15 mouse cellular contexts compared by ENCODE assay signal in genomic region chr11:88548423-88548822, GRCm38 (mm10).
DNase-seq lines count a peak whose midpoint lies in the region; ATAC-seq and TF ChIP-seq lines count a peak whose summit lies in the region.
"Had no signal": no experiment of that assay in that cellular context is flagged by ENCODE, and none has a peak within 500 bp of the region (broad histone marks: within the 10 kb centered on the region; RNA-seq: fewer than 3 reads in every experiment).

No protein-coding gene starts in this region.

- H3ac ChIP-seq in myocyte (ENCODE audit: control insufficient read depth, insufficient read length): no peak overlapping the region

- ATAC-seq in heart, embryonic 14.5 days (ENCODE audit: insufficient number of reproducible peaks, insufficient read depth, low FRiP score, low read depth): no peak
- ATAC-seq in neural tube, embryonic 11.5 days (ENCODE audit: insufficient read depth, low FRiP score, low TSS enrichment): no peak
- no peak for ATAC-seq in neural tube, embryonic 15.5 days (ENCODE audit: low FRiP score)
- no peak for ATAC-seq in hindbrain, embryonic 13.5 days (ENCODE audit: low FRiP score)
- no peak for ATAC-seq in liver, embryonic 11.5 days (replicated peaks; ENCODE audit: low FRiP score)
- ATAC-seq: Patski had no signal

- peak overlapping the region; percentile 14 to 18; a peak in 2 of 4 replicates for H3K27ac ChIP-seq in heart, embryonic 14.5 days (replicated peaks in 1 of 2; ENCODE audit: control insufficient read depth in 1 of 2, insufficient read depth in 1 of 2, low read depth in 2 of 2, low read length in 2 of 2)
- 0 out of 2 replicates have a peak overlapping the region, but pooled peaks have one; percentile 20 for H3K27ac ChIP-seq in neural tube, embryonic 11.5 days (ENCODE audit: low read depth, low read length)
- H3K27ac ChIP-seq in neural tube, embryonic 15.5 days (replicated peaks): no peak overlapping the region
- H3K27ac ChIP-seq in hindbrain, embryonic 13.5 days: peak overlapping the region; percentile 76; the same call in 1 of the 2 replicates
- no peak overlapping the region for H3K27ac ChIP-seq in liver, embryonic 11.5 days (ENCODE audit: low read depth, low read length)
- H3K27ac ChIP-seq: liver, embryonic 15.5 days; neural tube, embryonic 12.5 days had no signal

- no peak for DNase-seq in heart, postnatal 25 days (ENCODE audit: low spot score)
- DNase-seq in neural tube, embryonic 11.5 days (ENCODE audit: low spot score): no peak
- DNase-seq in liver, embryonic 11.5 days (ENCODE audit: low spot score): no peak
- DNase-seq: cerebellum, adult 9-10 months; kidney, adult 11 months; right cerebral cortex, adult 18-20 months had no signal

- H3K36me3 ChIP-seq in heart, embryonic 14.5 days (ENCODE audit: control insufficient read depth, insufficient read depth, low read length): no peaks in the 10 kb centered on the region
- no peaks in the 10 kb centered on the region; the same call in 1 of the 2 replicates for H3K36me3 ChIP-seq in neural tube, embryonic 11.5 days (ENCODE audit: control insufficient read depth, insufficient read depth, low read length)
- no peaks in the 10 kb centered on the region for H3K36me3 ChIP-seq in neural tube, embryonic 15.5 days
- H3K36me3 ChIP-seq in hindbrain, embryonic 13.5 days: no peaks in the 10 kb centered on the region
- peaks cover 3% of the 10 kb centered on the region for H3K36me3 ChIP-seq in myocyte (ENCODE audit: control insufficient read depth, insufficient read depth)
- H3K36me3 ChIP-seq in liver, embryonic 11.5 days (ENCODE audit: control insufficient read depth, insufficient read depth, low read length): no peaks in the 10 kb centered on the region
- H3K36me3 ChIP-seq: embryonic facial prominence, embryonic 15.5 days; liver, embryonic 15.5 days; neural tube, embryonic 12.5 days had no signal

- WGBS in heart, embryonic 14.5 days: 68% methylated on average over 7 of the region's 7 CpGs
- WGBS in neural tube, embryonic 11.5 days: 79% methylated on average over 7 of the region's 7 CpGs
- WGBS in neural tube, embryonic 15.5 days: 60% methylated on average over 7 of the region's 7 CpGs
- 78% methylated on average over 7 of the region's 7 CpGs for WGBS in hindbrain, embryonic 13.5 days
- WGBS in liver, embryonic 11.5 days: 79% methylated on average over 7 of the region's 7 CpGs

- intact Hi-C loops in heart, postnatal 25 days (cut with DNase I): no loop called here

- H3K4me1 ChIP-seq in heart, embryonic 14.5 days (ENCODE audit: control insufficient read depth in 2 of 2, insufficient read depth in 2 of 2, low read length in 2 of 2): peaks cover 57 to 76% of the 10 kb centered on the region in 2 experiments
- peaks cover 57% of the 10 kb centered on the region for H3K4me1 ChIP-seq in neural tube, embryonic 11.5 days (ENCODE audit: control insufficient read depth, insufficient read depth, low read length)
- H3K4me1 ChIP-seq in neural tube, embryonic 15.5 days: peaks cover 75% of the 10 kb centered on the region
- peaks cover 82% of the 10 kb centered on the region for H3K4me1 ChIP-seq in hindbrain, embryonic 13.5 days (replicated peaks)
- peaks cover 25% of the 10 kb centered on the region for H3K4me1 ChIP-seq in liver, embryonic 11.5 days (replicated peaks; ENCODE audit: control insufficient read depth, insufficient read depth, low read length)

- no peaks in the 10 kb centered on the region for H3K9me3 ChIP-seq in heart, embryonic 14.5 days (ENCODE audit: control insufficient read depth, low read length)
- H3K9me3 ChIP-seq in neural tube, embryonic 11.5 days (ENCODE audit: control insufficient read depth, low read length): no peaks in the 10 kb centered on the region
- H3K9me3 ChIP-seq in neural tube, embryonic 15.5 days (replicated peaks): no peaks in the 10 kb centered on the region
- no peaks in the 10 kb centered on the region for H3K9me3 ChIP-seq in hindbrain, embryonic 13.5 days
- no peaks in the 10 kb centered on the region for H3K9me3 ChIP-seq in liver, embryonic 11.5 days (ENCODE audit: control insufficient read depth, low read length)
- H3K9me3 ChIP-seq: embryonic facial prominence, embryonic 15.5 days; liver, embryonic 15.5 days; neural tube, embryonic 12.5 days had no signal

- H3K4me3 ChIP-seq in heart, embryonic 14.5 days (ENCODE audit: control insufficient read depth in 1 of 2, insufficient read depth in 1 of 2, low read depth in 1 of 2, low read length in 2 of 2): no peak overlapping the region
- no peak overlapping the region for H3K4me3 ChIP-seq in neural tube, embryonic 11.5 days (ENCODE audit: low read depth, low read length)
- H3K4me3 ChIP-seq in neural tube, embryonic 15.5 days (replicated peaks): no peak overlapping the region
- H3K4me3 ChIP-seq in hindbrain, embryonic 13.5 days: no peak overlapping the region
- no peak overlapping the region for H3K4me3 ChIP-seq in myocyte
- no peak overlapping the region for H3K4me3 ChIP-seq in liver, embryonic 11.5 days (ENCODE audit: low read depth, low read length)
- H3K4me3 ChIP-seq: embryonic facial prominence, embryonic 15.5 days; liver, embryonic 15.5 days; neural tube, embryonic 12.5 days had no signal

- H3K4me2 ChIP-seq in heart, embryonic 14.5 days (ENCODE audit: low read length): no peak overlapping the region
- no peak overlapping the region for H3K4me2 ChIP-seq in neural tube, embryonic 11.5 days (ENCODE audit: low read depth)
- H3K4me2 ChIP-seq in neural tube, embryonic 15.5 days: no peak overlapping the region
- H3K4me2 ChIP-seq in hindbrain, embryonic 13.5 days: no peak overlapping the region
- H3K4me2 ChIP-seq in myocyte (ENCODE audit: low read depth): peak overlapping the region; percentile 4
- no peak overlapping the region for H3K4me2 ChIP-seq in liver, embryonic 11.5 days
- H3K4me2 ChIP-seq: embryonic facial prominence, embryonic 15.5 days; liver, embryonic 15.5 days; neural tube, embryonic 12.5 days had no signal

- no peak for TF ChIP-seq POLR2A in myocyte (IDR thresholded peaks at IDR 0.05; ENCODE audit: insufficient read length, low read depth)

- H3K9ac ChIP-seq in heart, embryonic 14.5 days (ENCODE audit: low read length): no peak overlapping the region
- no peak overlapping the region for H3K9ac ChIP-seq in neural tube, embryonic 11.5 days (ENCODE audit: low read length)
- no peak overlapping the region for H3K9ac ChIP-seq in neural tube, embryonic 15.5 days (replicated peaks)
- no peak overlapping the region for H3K9ac ChIP-seq in hindbrain, embryonic 13.5 days
- no peak overlapping the region for H3K9ac ChIP-seq in liver, embryonic 11.5 days (ENCODE audit: low read depth, low read length)
- H3K9ac ChIP-seq: embryonic facial prominence, embryonic 15.5 days; liver, embryonic 15.5 days; neural tube, embryonic 12.5 days had no signal

- H3K27me3 ChIP-seq in heart, embryonic 14.5 days (ENCODE audit: control insufficient read depth, insufficient read depth, low read length): no peaks in the 10 kb centered on the region
- H3K27me3 ChIP-seq in neural tube, embryonic 11.5 days (ENCODE audit: control insufficient read depth, insufficient read depth, low read length): no peaks in the 10 kb centered on the region
- H3K27me3 ChIP-seq in neural tube, embryonic 15.5 days (replicated peaks): no peaks in the 10 kb centered on the region
- H3K27me3 ChIP-seq in hindbrain, embryonic 13.5 days: no peaks in the 10 kb centered on the region
- H3K27me3 ChIP-seq in myocyte (ENCODE audit: control insufficient read depth, insufficient read depth, insufficient read length): no peaks in the 10 kb centered on the region
- no peaks in the 10 kb centered on the region for H3K27me3 ChIP-seq in liver, embryonic 11.5 days (replicated peaks; ENCODE audit: control insufficient read depth, insufficient read depth, low read length)
- H3K27me3 ChIP-seq: CH12.LX; embryonic facial prominence, embryonic 15.5 days; liver, embryonic 15.5 days; neural tube, embryonic 12.5 days; Patski had no signal

- H3K79me2 ChIP-seq in myocyte (ENCODE audit: control insufficient read depth, insufficient read depth): peaks cover 40% of the 10 kb centered on the region

TF ChIP-seq in myocyte, 11 proteins besides CTCF, POLR2A, EP300 and RAD21:
- TF ChIP-seq MYOD1 (IDR thresholded peaks at IDR 0.05; ENCODE audit: control insufficient read depth in 1 of 3, insufficient read length in 2 of 3, low read depth in 2 of 3) (peak in 1 of 3 experiments; percentile 9), POLR2AphosphoS2 (IDR thresholded peaks at IDR 0.05; ENCODE audit: insufficient read length, low read depth) (no peak), MAX (IDR thresholded peaks at IDR 0.05; ENCODE audit: low read depth) (no peak), USF1 (IDR thresholded peaks at IDR 0.05; ENCODE audit: low read depth) (no peak)
TF ChIP-seq in myocyte: peak in this region for 1.

Comparison
In these comparisons a context has a peak if more than half of its experiments do, and no peak if none do; other contexts are left out.
1. H3K27ac ChIP-seq: peak in heart, embryonic 14.5 days (2 of 2), neural tube, embryonic 11.5 days (single experiment) and hindbrain, embryonic 13.5 days (single experiment); none in neural tube, embryonic 15.5 days (single experiment) and liver, embryonic 11.5 days (single experiment).